Mouse (Mus musculus) ES-Bruce4 (cell line): Measurements from ENCODE around the gene Gas1. TPM values are rescaled to one million over a fixed set of nuclear protein-coding genes. Genes with fewer than 3 reads are reported as not detected.

ENCODE experiments used
- H3K27ac ChIP-seq: 2 replicates; pipeline ENCODE4 v1.5.1; 2012; ENCODE audit warnings: low read length, inconsistent platforms; ENCODE audit not compliant: insufficient read depth
- H3K27me3 ChIP-seq: 2 replicates; pipeline ENCODE4 v1.6.1; 2012; ENCODE audit warnings: mild to moderate bottlenecking, low read length, inconsistent platforms; ENCODE audit not compliant: control insufficient read depth, poor library complexity, insufficient read depth, severe bottlenecking
- H3K36me3 ChIP-seq: 2 replicates; pipeline ENCODE4 v1.6.1; 2012; ENCODE audit warnings: inconsistent platforms, mild to moderate bottlenecking, low read length, moderate library complexity; ENCODE audit not compliant: control insufficient read depth, poor library complexity, insufficient read depth, severe bottlenecking
- H3K4me1 ChIP-seq: one replicate; pipeline ENCODE4 v1.8.1; 2011; ENCODE audit warnings: low read length; ENCODE audit not compliant: control insufficient read depth, insufficient read depth
- H3K4me3 ChIP-seq: 2 replicates; pipeline ENCODE4 v1.5.1; 2011; ENCODE audit warnings: low read depth, mild to moderate bottlenecking, low read length
- H3K9ac ChIP-seq: 2 replicates; pipeline ENCODE4 v1.6.1; 2012; ENCODE audit warnings: low read depth, mild to moderate bottlenecking, inconsistent platforms; ENCODE audit not compliant: poor library complexity, severe bottlenecking
- H3K9me3 ChIP-seq: replicated peaks from 2 replicates; pipeline ENCODE4 v1.6.1; 2012; ENCODE audit warnings: mild to moderate bottlenecking, low read length, inconsistent platforms; ENCODE audit not compliant: control insufficient read depth, poor library complexity, insufficient read depth, severe bottlenecking
- CTCF ChIP-seq: IDR thresholded peaks from one replicate; pipeline ENCODE4 v1.8.1; 2011; ENCODE audit warnings: low read depth, low read length
- EP300 ChIP-seq: IDR thresholded peaks from 2 replicates; pipeline ENCODE4 v1.6.1; 2011; ENCODE audit warnings: low read depth, low read length; ENCODE audit not compliant: insufficient read depth
- POLR2A ChIP-seq: IDR thresholded peaks from one replicate; pipeline ENCODE4 v1.8.1; 2011; ENCODE audit warnings: low read length; ENCODE audit not compliant: insufficient read depth
- polyA plus RNA-seq: library from polyadenylated mRNA; stranded (reverse); fragments of >200 nt; gene quantifications from 2 replicates; pipeline ENCODE4 v1.2.4, GENCODE M21; 2011; ENCODE audit warnings: low read depth; ENCODE audit not compliant: missing spikeins, insufficient read depth, insufficient read length

Gas1 gene
- polyA plus RNA-seq, 1 experiment = 2.6 TPM

DNA sequence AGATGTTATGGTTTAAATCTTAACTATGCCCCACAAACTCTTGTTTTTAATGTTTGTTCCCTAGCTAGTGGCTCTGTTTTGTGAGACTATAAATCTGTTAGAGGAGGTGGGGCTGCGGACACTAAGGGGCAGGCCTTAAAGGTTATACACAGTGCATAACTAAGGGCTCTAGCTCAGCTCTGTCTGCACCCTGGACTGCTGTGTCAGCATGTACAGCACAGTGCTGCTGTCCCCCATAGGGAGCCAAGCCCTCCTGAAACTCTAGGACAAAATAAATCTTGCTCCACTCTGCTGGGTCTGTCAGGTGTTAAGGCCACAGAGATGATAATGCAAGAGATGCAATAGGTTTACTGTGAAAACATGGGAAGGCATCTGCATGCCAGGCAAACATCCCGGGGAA, 10.1 kb upstream of the Gas1 start:
- Histone ChIP-seq H3K4me3 (no peak overlapping the region), H3K9me3 (no peaks in the 10 kb centered on the region; the same call in 1 of the 2 replicates), H3K36me3 (no peaks in the 10 kb centered on the region), H3K27ac (no peak overlapping the region), H3K9ac (no peak overlapping the region), H3K4me1 (no peaks in the 10 kb centered on the region), H3K27me3 (no peaks in the 10 kb centered on the region)
- TF ChIP-seq POLR2A (no peak), CTCF (no peak), EP300 (no peak)

GRCm38 (mm10) chr13:60182346-60182745, 5.2 kb upstream of the Gas1 start:
- H3K27me3 ChIP-seq = no peaks in the 10 kb centered on the region
- no peaks in the 10 kb centered on the region for H3K4me1 ChIP-seq
- H3K9ac ChIP-seq = no peak overlapping the region
- H3K27ac ChIP-seq = no peak overlapping the region
- TF ChIP-seq POLR2A (no peak), EP300 (no peak), CTCF (no peak)
- no peak overlapping the region for H3K4me3 ChIP-seq
- no peaks in the 10 kb centered on the region; the same call in 1 of the 2 replicates for H3K9me3 ChIP-seq
- H3K36me3 ChIP-seq = no peaks in the 10 kb centered on the region

DNA sequence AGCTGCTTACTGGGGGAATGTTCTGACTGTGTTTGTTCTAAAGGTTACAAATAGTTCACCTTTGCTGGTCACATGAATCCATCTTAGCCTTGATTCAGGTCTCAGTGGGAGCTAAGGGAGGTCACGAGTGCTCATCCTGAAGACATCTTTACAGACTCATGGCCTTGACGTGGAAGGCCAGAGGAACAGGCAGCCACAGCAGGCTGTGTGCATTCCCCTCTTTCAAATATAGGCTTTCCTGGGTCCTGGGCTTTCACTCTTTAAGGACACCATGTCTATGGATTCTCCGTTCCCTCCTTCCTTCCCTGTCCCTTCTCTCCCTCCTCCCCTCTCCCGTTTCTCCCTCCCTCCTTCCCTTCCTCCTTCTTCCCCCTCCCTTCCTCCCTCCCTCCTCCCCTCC, 2.5 kb upstream of the Gas1 start:
- no peaks in the 10 kb centered on the region for H3K36me3 ChIP-seq
- no peak overlapping the region for H3K9ac ChIP-seq
- H3K9me3 ChIP-seq = no peaks in the 10 kb centered on the region
- H3K4me1 ChIP-seq = no peaks in the 10 kb centered on the region
- TF ChIP-seq POLR2A (no peak), EP300 (no peak), CTCF (no peak)
- no peaks in the 10 kb centered on the region for H3K27me3 ChIP-seq
- H3K4me3 ChIP-seq = no peak overlapping the region
- no peak overlapping the region for H3K27ac ChIP-seq

DNA sequence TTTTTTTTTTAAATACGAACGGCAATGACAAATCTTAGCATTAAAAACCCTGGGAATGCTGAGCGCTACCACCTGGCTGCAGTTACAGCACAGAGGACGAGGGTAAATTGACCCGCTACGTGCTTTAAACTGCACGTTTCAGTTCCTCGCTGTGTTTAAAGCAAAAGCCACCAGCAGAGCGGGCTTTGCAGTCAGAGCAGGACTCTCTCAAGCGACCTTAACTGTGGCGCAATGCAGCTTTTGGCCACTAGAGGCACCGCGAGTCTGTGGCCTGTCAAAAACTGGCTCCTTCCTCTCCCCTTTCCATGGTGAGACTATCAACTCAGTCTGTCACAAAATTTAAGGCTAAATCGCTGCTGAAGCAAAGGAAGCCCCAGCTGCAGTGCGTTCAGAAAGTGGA, 1.3 kb upstream of the Gas1 start:
- H3K4me1 ChIP-seq = no peaks in the 10 kb centered on the region
- H3K4me3 ChIP-seq = peak overlapping the region; percentile 22; the same call in 1 of the 2 replicates
- no peaks in the 10 kb centered on the region for H3K27me3 ChIP-seq
- no peak overlapping the region for H3K27ac ChIP-seq
- TF ChIP-seq POLR2A (no peak), CTCF (peak; percentile 83)
- no peaks in the 10 kb centered on the region for H3K36me3 ChIP-seq
- no peak overlapping the region for H3K9ac ChIP-seq
- no peaks in the 10 kb centered on the region for H3K9me3 ChIP-seq

DNA sequence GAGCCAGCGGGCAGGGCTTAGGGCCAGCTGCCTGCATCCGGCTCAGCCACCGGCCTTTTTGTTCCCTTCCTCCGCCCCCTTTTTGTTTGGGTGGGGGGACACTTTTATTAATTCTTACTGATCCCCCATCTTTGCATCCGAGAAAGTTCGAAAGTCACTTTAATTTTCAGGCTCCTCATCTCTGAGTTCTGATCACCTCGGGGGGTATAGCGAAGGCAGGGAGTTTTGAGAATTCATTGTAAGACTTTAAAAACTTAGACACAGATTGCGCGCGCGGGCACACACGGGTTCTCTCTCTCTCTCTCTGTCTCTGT, 589 bp upstream of the Gas1 start:
- TF ChIP-seq EP300 (no peak), POLR2A (no peak), CTCF (no peak)
- H3K36me3 ChIP-seq = no peaks in the 10 kb centered on the region
- peak overlapping the region; percentile 68; the same call in 1 of the 2 replicates for H3K4me3 ChIP-seq
- no peak overlapping the region for H3K9ac ChIP-seq
- H3K9me3 ChIP-seq = no peaks in the 10 kb centered on the region
- no peak overlapping the region for H3K27ac ChIP-seq
- H3K27me3 ChIP-seq = no peaks in the 10 kb centered on the region
- H3K4me1 ChIP-seq = no peaks in the 10 kb centered on the region

GRCm38 (mm10) chr13:60176776-60177105, 424 bp downstream of the Gas1 start:
- TF ChIP-seq POLR2A (no peak), EP300 (no peak), CTCF (no peak)
- Histone ChIP-seq H3K4me3 (peak overlapping the region; percentile 68), H3K9me3 (no peaks in the 10 kb centered on the region), H3K27me3 (no peaks in the 10 kb centered on the region), H3K27ac (0 out of 2 replicates have a peak overlapping the region, but pooled peaks have one; percentile 25), H3K36me3 (no peaks in the 10 kb centered on the region), H3K9ac (peak overlapping the region; percentile 93), H3K4me1 (no peaks in the 10 kb centered on the region)
